ENCODE assay signal across 13 mouse cellular contexts in genomic region chr7:49343752-49344484, GRCm38 (mm10).
DNase-seq lines count a peak whose midpoint lies in the region; ATAC-seq and TF ChIP-seq lines count a peak whose summit lies in the region.
"Had no signal": no experiment of that assay in that cellular context is flagged by ENCODE, and none has a peak within 500 bp of the region (broad histone marks: within the 10 kb centered on the region; RNA-seq: fewer than 3 reads in every experiment).

No protein-coding gene starts in this region.

- peak overlapping the region; percentile 58 for H3K4me2 ChIP-seq in heart, embryonic 15.5 days
- no peak overlapping the region; the same call in 1 of the 2 replicates for H3K4me2 ChIP-seq in limb, embryonic 14.5 days (replicated peaks; ENCODE audit: low read depth, low read length, severe bottlenecking)
- H3K4me2 ChIP-seq in liver, postnatal 0 days (ENCODE audit: low read depth, low read length): no peak overlapping the region

- H3K4me3 ChIP-seq in heart, embryonic 15.5 days: peak overlapping the region; percentile 24; the same call in 1 of the 2 replicates
- peak overlapping the region; percentile 78 for H3K4me3 ChIP-seq in ES-Bruce4 (ENCODE audit: low read depth, low read length)
- no peak overlapping the region; the same call in 1 of the 2 replicates for H3K4me3 ChIP-seq in limb, embryonic 14.5 days (replicated peaks; ENCODE audit: low read length)
- no peak overlapping the region for H3K4me3 ChIP-seq in liver, postnatal 0 days (ENCODE audit: low read depth, low read length)
- H3K4me3 ChIP-seq: liver, embryonic 15.5 days had no signal

- H3K36me3 ChIP-seq in heart, embryonic 15.5 days: no peaks in the 10 kb centered on the region
- no peaks in the 10 kb centered on the region for H3K36me3 ChIP-seq in ES-Bruce4 (ENCODE audit: control insufficient read depth, insufficient read depth, low read length, poor library complexity, severe bottlenecking)
- no peaks in the 10 kb centered on the region for H3K36me3 ChIP-seq in limb, embryonic 14.5 days (ENCODE audit: control insufficient read depth, insufficient read depth, low read length)
- H3K36me3 ChIP-seq in liver, postnatal 0 days (replicated peaks; ENCODE audit: insufficient read depth, low read length): no peaks in the 10 kb centered on the region
- H3K36me3 ChIP-seq: liver, embryonic 15.5 days had no signal

- TF ChIP-seq CTCF in ES-Bruce4 (IDR thresholded peaks at IDR 0.05; ENCODE audit: low read depth, low read length): no peak
- no peak for TF ChIP-seq CTCF in liver, postnatal 0 days (IDR thresholded peaks at IDR 0.05; ENCODE audit: low read depth)

- 0 out of 2 replicates have a peak, but pooled peaks have one; percentile 14 for ATAC-seq in heart, embryonic 15.5 days (replicated peaks; ENCODE audit: insufficient number of reproducible peaks, insufficient read depth, low FRiP score, low read depth)
- 0 out of 2 replicates have a peak, but pooled peaks have one; percentile 20 for ATAC-seq in limb, embryonic 14.5 days (ENCODE audit: low FRiP score, low read depth)
- ATAC-seq in liver, postnatal 0 days: no peak
- ATAC-seq: forebrain, embryonic 16.5 days had no signal

- no peaks in the 10 kb centered on the region for H3K9me3 ChIP-seq in heart, embryonic 15.5 days (replicated peaks)
- H3K9me3 ChIP-seq in ES-Bruce4 (replicated peaks; ENCODE audit: control insufficient read depth, insufficient read depth, low read length, poor library complexity, severe bottlenecking): no peaks in the 10 kb centered on the region
- no peaks in the 10 kb centered on the region for H3K9me3 ChIP-seq in limb, embryonic 14.5 days (ENCODE audit: control insufficient read depth, low read length)
- no peaks in the 10 kb centered on the region for H3K9me3 ChIP-seq in liver, postnatal 0 days (ENCODE audit: low read length)
- H3K9me3 ChIP-seq: liver, embryonic 15.5 days had no signal

- no peak for DNase-seq in heart, adult 8-10 months (ENCODE audit: low spot score)
- DNase-seq in R1 (ENCODE audit: low read depth, low spot score): peak; percentile 56
- no peak for DNase-seq in limb, embryonic 14.5 days (ENCODE audit: low spot score)
- DNase-seq in right cerebral cortex, postnatal 14 days: no peak
- DNase-seq in liver, postnatal 0 days: no peak
- DNase-seq: adrenal gland, postnatal 14 days; right cerebral cortex, postnatal 25 days; thymus, postnatal 4 days had no signal

- H3K27ac ChIP-seq in heart, embryonic 15.5 days: peak overlapping the region; percentile 77
- 0 out of 2 replicates have a peak overlapping the region, but pooled peaks have one; percentile 15 for H3K27ac ChIP-seq in ES-Bruce4 (ENCODE audit: insufficient read depth, low read length)
- H3K27ac ChIP-seq in limb, embryonic 14.5 days (replicated peaks; ENCODE audit: low read depth, low read length): no peak overlapping the region
- H3K27ac ChIP-seq in liver, postnatal 0 days (ENCODE audit: low read depth): no peak overlapping the region
- H3K27ac ChIP-seq: liver, embryonic 15.5 days; macrophage had no signal

- H3K4me1 ChIP-seq in heart, embryonic 15.5 days (replicated peaks): peaks cover 44% of the 10 kb centered on the region
- peaks cover 13% of the 10 kb centered on the region for H3K4me1 ChIP-seq in ES-Bruce4 (ENCODE audit: control insufficient read depth, insufficient read depth, low read length)
- peaks cover 21% of the 10 kb centered on the region for H3K4me1 ChIP-seq in limb, embryonic 14.5 days (ENCODE audit: control insufficient read depth, insufficient read depth, low read length)
- peaks cover 9% of the 10 kb centered on the region for H3K4me1 ChIP-seq in liver, postnatal 0 days (ENCODE audit: insufficient read depth)

- H3K9ac ChIP-seq in heart, embryonic 15.5 days: no peak overlapping the region
- H3K9ac ChIP-seq in ES-Bruce4 (ENCODE audit: low read depth, poor library complexity, severe bottlenecking): 0 out of 2 replicates have a peak overlapping the region, but pooled peaks have one; percentile 64
- H3K9ac ChIP-seq in limb, embryonic 14.5 days (ENCODE audit: low read depth, low read length, severe bottlenecking): no peak overlapping the region
- H3K9ac ChIP-seq in liver, postnatal 0 days (replicated peaks): no peak overlapping the region
- H3K9ac ChIP-seq: liver, embryonic 15.5 days had no signal

- H3K27me3 ChIP-seq in heart, embryonic 15.5 days: no peaks in the 10 kb centered on the region
- no peaks in the 10 kb centered on the region for H3K27me3 ChIP-seq in ES-Bruce4 (ENCODE audit: control insufficient read depth, insufficient read depth, low read length, poor library complexity, severe bottlenecking)
- H3K27me3 ChIP-seq in limb, embryonic 14.5 days (ENCODE audit: control insufficient read depth, insufficient read depth, low read length): no peaks in the 10 kb centered on the region
- no peaks in the 10 kb centered on the region for H3K27me3 ChIP-seq in liver, postnatal 0 days (ENCODE audit: insufficient read depth, low read length)

- 57% methylated on average over 4 of the region's 4 CpGs for WGBS in heart, embryonic 15.5 days
- WGBS in limb, embryonic 14.5 days: 59% methylated on average over 4 of the region's 4 CpGs
- 63% methylated on average over 4 of the region's 4 CpGs for WGBS in liver, postnatal 0 days (ENCODE audit: insufficient replicate concordance)

- TF ChIP-seq POLR2A in ES-Bruce4 (IDR thresholded peaks at IDR 0.05; ENCODE audit: insufficient read depth, low read length): no peak
- no peak for TF ChIP-seq POLR2A in limb, embryonic 14.5 days (IDR thresholded peaks at IDR 0.05; ENCODE audit: borderline replicate concordance, extremely low read depth, insufficient read depth, insufficient read length)

- peak; percentile 78; the same call in 1 of the 2 replicates for TF ChIP-seq EP300 in ES-Bruce4 (IDR thresholded peaks at IDR 0.05; ENCODE audit: insufficient read depth, low read depth, low read length)
- TF ChIP-seq EP300 in liver, postnatal 0 days (IDR thresholded peaks at IDR 0.05; ENCODE audit: low read depth): no peak

Comparison
In these comparisons a context has a peak if more than half of its experiments do, and no peak if none do; other contexts are left out.
1. H3K27ac ChIP-seq: peak in heart, embryonic 15.5 days (single experiment) and ES-Bruce4 (single experiment); none in limb, embryonic 14.5 days (single experiment) and liver, postnatal 0 days (single experiment).
2. H3K4me3 ChIP-seq: peak in heart, embryonic 15.5 days (single experiment) and ES-Bruce4 (single experiment); none in limb, embryonic 14.5 days (single experiment) and liver, postnatal 0 days (single experiment).